Mouse (Mus musculus) gastrocnemius, postnatal 36 days (tissue): ENCODE results near the gene Slpi. TPM values are rescaled to one million over a fixed set of nuclear protein-coding genes. Genes with fewer than 3 reads are reported as not detected.
A peak's percentile ranks its signal among the peaks of the same experiment; 100 is the strongest.

ENCODE experiments used
- DNase-seq, 2 experiments: peaks; one replicate each; pipeline ENCODE4 v3.0.0; 2022
- intact Hi-C: fragments of 180-260 bp; cut with DNase I; formaldehyde crosslinking; loops from one replicate; pipeline ENCODE4 v1.15.1; 2025
- total RNA-seq, 2 experiments: library from RNA; stranded (reverse); gene quantifications; 2 replicates each; pipeline ENCODE4 v1.2.3; 2021

Slpi gene
- total RNA-seq, 2 experiments from 2014 or later: 1.1 TPM; not detected in 1

DNA sequence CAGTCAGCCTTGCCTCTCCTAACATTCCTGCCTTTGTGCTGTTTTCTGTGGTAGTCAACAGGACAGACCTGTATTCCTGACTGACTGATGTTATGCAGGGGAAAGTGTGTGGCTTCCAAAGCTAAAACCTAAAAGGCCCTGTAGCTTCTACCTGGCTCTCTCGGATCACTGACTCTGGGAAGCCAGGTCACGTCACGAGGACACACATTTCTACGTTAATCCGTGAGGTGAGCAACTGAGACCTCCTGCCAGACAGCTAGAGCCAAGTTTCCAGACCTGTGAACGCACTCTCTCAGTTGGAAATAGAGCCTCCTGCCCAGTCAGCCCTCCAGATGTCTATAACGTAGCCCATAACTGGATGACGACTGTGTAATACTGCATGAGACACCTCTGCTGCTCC, 33.1 kb upstream of the Slpi start:
- intact Hi-C loops: no loop called here
- no peak for DNase-seq

DNA sequence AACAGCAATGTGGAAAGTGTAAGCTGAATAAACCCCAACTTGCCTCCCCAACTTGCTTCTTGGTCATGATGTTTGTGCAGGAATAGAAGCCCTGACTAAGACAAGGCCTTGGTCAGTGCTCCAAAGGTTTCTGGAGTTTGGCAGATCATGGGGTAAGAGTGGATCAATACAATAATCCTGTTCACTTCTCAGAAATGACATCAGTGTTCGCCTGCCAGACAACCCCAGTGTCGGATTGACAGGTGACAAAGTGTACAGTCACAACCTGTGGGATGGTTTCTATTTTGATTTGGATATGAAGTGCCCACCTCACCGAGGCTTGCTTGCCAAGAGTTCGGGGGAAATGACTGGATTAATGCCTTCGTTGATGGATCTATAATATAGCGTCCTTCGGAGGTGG, 32.4 kb upstream of the Slpi start:
- no peak for DNase-seq
- intact Hi-C loops: no loop called here

DNA sequence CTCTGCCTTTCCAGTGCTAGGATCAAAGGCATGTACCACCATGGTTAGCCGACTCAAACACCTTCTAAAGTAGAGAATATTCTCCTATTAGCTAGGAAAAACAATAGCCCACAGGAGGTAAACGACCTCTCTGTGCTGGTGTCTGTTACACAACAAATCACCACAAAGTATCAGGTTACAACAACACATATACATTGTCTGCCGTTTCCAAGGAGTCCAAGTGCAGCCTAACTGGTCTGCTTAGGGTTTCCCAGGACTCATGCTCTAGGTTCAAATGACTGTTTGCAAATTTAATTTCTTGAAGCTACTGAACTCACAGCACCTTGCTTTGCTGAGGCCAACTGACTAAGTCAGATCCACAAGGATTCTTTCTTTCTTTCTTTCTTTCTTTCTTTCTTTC, 30.6 kb upstream of the Slpi start:
- DNase-seq: no peak
- intact Hi-C loops: no loop called here

DNA sequence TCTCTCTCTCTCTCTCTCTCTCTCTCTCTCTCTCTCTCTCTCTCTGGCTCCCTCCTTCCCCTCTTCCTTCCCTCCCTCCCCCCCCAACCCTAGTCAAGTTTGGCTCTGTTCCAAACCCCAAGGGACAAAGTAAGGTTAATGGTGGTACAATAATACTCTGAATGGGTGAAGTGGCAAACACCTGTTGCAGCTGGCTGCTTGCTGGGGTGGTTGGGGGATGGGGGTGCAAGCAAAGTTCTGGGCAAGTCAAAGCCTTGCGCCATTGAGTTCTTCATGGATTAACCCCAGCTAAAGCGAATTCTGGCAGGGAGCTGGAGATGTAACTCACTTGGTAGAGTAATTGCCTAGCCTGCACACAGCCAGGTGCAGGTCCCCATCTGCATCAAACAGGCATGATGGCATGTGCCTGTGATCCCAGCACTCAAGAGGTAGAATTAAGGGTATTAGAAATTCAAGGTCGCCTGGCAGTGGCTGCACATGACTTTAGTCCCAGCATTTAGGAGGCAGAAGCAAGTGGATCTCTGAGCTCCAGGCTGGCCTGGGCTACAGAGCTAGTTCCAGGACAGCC, 29.5 kb upstream of the Slpi start:
- DNase-seq: no peak
- intact Hi-C loops: no loop called here

DNA sequence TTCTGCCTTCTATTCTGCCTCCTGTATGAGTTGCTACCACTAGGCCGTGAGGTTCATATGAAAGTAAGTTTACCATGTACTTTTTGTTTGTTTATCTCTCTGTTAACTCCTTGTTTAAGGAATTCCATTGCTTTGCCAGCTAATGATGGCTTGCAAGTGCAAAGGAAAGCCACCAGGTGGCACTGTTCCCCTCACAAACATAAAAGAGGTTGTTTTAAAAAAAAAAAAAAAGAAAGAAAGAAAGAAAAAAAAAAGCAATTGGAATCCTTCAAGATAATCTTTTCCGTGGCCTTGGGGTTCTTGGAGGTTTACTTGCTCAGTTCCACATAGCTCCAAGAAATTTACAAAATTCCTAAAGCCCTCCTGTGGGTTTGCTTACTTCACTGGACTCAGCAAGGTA, 28.3 kb upstream of the Slpi start:
- intact Hi-C loops: loop anchor here (1.0 to 2.0 kb wide), 2 partner anchors 42 to 104 kb away; no protein-coding TSS in a partner anchor
- no peak for DNase-seq

DNA sequence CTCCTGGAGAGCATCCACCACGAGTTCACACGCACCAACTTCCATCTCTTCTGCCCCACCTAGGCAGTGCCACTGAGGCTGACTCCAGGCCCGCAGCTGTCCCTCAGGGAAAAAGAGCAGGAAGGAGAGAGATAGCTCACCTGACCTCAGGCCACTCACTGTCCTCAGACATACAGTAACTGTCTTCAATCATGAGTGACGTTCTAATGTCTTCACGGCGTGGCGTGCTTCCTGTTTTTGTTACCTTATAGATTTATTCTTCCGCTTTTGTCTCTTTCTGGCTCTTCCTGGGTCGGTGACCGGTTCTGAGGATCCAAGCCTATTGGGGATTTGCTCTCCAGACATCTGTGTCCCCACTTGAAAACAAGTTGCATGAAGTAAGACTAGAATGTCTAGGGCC, 25.7 kb upstream of the Slpi start:
- no peak for DNase-seq
- intact Hi-C loops: no loop called here

DNA sequence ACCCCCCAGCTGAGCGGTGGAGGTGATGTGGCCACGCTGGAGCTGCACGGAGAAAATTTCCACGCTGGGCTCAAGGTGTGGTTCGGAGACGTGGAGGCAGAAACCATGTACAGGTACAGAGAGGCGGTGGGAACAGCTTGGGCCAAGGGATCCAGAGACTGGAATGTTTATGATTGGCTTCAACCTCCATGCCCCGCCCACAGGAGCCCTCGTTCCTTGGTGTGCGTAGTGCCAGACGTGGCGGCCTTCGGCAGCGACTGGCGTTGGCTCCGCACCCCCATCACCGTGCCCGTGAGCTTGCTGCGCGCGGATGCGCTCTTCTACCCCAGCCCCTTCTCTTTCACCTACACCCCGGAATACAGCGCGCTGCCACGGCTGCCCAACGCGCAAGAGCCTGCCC, 25.3 kb upstream of the Slpi start:
- no peak for DNase-seq
- intact Hi-C loops: no loop called here

DNA sequence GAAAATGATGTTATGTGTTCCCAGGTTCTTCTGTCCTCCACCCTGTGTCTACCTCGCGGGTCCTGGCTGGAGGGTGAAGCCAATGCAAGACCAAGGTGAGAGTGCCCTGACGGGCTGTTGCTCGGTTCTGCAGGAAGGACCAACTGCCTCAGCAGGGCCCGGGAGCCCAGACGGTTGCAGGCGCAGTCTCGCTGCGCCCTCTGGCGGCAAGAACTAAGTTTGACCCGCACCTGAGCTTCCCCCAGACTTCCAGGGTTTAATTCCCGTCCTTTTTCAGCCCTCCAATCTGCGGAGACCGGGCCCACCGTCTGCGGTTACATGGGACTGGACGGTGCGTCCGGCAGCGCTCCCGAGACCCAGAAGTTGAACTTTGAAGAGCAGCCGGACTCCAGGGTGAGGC, 18.8 kb upstream of the Slpi start:
- intact Hi-C loops: loop anchor here (5.0 kb wide), 1 partner anchor 305 kb away; no protein-coding TSS in a partner anchor
- DNase-seq: peak; percentile 44 to 58

DNA sequence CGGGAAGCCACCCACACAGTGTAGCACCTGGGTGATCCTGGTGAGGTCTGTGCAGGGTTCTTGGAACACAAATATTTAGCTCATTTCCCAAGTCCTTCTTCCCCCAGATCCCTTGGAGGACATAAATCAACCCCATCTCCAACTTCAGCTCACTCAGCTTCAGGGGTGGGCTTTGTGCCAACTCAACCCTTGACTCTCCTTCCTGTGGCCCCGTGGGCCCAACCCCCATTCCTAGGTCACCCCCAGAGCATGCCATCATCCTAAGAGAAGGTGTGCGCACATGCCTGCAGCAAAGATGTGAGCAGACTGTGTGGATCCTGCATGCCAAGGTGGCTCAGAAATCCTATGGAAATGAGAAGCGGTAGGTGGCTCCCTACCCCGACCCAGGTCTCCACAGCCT, 16.6 kb upstream of the Slpi start:
- DNase-seq: no peak
- intact Hi-C loops: loop anchor here (5.0 kb wide), 1 partner anchor 303 kb away; no protein-coding TSS in a partner anchor

DNA sequence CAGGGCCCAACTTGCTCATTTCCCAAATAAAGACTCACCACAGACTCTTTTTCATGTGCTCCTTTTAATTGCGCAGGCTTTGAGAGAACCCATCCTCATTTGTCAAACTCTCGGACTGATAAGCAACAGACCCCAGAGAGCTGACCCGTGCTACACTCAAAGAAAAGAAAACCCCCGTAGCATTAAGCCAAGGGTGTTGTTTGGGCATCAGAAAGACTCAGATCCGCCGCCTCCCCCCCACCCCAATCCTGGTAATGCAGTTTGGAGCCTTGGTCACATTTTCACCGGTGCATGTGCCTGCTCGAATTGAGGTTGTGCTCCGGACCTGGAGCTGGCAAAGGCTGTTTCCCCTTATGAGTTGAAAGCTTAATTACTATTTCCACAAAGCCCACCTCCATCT, 16.2 kb upstream of the Slpi start, which contains the start of gene Matn4:
Gene Matn4 (minus strand): TSS at position 101 of the 400 bp plus-strand sequence.
- no peak for DNase-seq
- intact Hi-C loops: loop anchor here (5.0 kb wide), 1 partner anchor 303 kb away; no protein-coding TSS in a partner anchor

DNA sequence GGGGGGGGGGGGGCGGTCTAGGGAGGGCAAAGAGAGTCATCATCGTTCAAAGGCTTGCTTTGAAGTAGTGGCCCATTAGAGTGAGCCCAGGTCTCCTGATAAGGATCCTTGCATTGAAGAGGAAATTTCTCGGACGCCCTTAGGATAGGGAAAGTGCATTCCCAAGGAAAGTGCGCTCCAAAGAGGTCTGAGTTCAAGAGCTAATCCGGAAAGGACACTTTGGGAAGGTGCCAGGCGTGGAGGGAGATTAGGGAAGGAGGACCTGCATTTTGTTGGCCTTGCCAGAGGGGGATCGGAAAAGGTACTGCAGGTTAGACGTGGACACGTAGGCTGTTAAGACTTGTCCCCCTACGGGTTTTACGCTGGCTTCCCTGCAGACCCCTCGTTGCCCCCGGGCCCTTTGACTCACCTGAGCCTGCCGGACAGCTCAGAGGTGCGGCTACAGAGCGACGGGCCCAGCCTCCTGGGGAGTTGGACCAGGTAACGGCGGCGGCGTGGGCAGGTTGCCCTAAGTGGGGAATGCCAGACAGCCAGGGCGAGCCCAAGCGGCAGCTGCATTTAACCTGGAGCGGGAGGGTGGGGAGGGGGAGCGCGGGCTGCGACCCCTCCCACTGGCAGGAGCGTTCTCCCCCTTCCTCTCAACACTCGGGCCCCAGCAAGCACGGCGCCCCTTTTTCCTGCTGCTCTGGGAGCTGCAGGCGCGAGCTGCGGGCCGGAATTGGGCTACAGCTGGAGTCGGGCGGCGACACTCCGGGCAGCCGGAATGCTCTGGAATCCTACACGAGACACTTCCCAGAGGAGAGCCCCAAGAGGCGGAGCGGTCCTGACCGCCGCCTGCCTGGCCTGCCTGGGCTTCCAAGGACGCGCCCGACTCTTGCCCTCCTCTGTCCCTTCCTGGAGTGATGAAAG, 15.4 kb upstream of the Slpi start:
- peak; percentile 45 to 46 for DNase-seq
- intact Hi-C loops: loop anchor here (5.0 kb wide), 2 partner anchors 118 to 633 kb away; no protein-coding TSS in a partner anchor

DNA sequence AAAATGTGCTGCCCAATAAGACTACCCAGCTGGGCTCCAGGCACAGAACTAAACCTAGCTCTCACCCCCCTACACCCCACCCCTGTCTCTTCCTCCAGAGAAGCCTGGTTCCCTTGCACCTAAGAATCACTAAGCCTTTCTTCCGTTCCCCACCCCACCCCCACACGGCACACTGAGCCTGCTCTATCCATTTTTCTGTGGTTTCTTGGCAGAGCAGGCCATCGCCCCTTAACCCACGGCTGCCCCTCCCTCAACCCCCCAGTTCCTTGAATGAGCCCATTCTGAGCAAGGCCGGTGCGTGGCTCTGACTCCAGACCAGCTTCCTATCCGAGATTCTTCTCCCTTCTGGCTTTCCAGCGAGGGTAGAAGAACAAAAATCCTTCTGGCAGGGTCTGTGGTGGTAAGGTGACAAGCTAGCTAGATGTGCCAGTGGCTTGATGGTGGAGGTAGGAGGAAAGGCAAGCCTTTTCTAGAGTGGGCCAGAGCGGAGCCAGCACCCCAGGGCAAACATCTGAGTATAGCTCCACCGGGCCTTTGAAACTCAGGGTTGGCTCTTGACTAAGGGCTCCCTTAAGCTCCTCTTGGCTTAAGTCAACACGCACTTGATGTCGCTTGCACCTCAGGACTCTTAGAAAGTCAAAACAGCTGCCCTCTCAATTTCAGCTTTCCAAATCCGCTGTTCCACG, 14.6 kb upstream of the Slpi start:
- no peak for DNase-seq
- intact Hi-C loops: loop anchor here (5.0 kb wide), 2 partner anchors 119 to 634 kb away; no protein-coding TSS in a partner anchor

DNA sequence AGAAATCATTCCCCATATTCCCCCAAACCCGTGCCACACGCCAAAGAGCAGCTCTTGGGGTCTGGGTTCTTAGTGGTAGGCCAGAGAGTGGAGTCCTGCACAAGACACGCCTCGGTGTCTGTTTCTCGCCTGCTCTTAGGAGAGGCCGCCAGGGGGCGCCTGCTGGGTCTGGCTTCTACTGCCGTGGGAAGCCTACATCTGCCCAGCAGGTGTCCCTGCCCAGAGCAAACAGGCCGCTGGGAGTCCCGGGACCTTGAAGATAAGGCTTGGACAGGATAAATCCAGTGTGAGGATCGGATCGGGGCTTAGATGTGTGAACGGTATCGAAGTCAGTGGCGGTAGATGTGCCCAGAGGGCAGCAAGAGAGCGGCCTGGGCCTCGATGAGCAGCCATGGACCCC, 14.0 kb upstream of the Slpi start, which contains the start of gene Rbpjl:
Gene Rbpjl (plus strand): TSS at position 236 of the 400 bp plus-strand sequence.
- DNase-seq: peak; percentile 64 to 72
- intact Hi-C loops: loop anchor here (5.0 kb wide), 2 partner anchors 119 to 634 kb away; no protein-coding TSS in a partner anchor

DNA sequence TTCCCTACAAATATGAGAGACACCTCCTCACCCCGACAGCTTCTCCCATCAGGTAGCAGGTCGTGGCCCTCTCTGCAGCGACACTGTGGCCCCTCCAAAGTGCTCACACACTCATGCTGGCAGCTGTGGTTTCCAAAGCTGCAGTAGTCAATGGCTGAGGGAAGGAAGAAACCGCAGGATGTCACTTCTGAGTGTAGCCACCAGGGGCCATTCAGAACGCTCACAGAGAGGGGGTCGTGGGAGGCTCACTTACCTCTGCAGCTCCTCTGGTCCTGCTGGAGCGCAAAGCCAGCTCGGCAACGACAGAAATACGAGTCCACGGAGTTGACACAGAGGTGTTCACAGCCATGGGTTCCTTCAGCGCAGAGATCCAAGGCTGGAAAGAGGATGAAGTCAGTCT, 8.0 kb upstream of the Slpi start:
- no peak for DNase-seq
- intact Hi-C loops: no loop called here

DNA sequence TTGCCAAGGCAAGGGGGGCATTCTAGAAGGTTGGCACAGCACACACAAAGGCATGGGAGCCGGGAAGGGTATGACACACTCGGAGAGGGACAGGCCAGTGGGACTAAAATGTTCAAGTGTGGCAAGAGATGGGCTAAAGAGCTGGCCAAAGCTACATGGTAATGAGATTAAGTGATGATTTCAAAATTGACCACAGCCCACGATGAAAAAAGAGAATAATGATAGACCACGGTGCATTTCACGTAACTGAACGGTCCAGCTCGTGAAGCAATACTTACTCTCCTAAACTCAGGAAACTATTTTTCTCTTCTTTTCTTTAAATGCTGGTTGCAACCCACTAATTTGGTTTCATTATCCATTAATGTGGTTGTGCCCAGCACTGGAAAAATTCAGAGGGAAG, 7.2 kb upstream of the Slpi start:
- DNase-seq: no peak
- intact Hi-C loops: no loop called here

DNA sequence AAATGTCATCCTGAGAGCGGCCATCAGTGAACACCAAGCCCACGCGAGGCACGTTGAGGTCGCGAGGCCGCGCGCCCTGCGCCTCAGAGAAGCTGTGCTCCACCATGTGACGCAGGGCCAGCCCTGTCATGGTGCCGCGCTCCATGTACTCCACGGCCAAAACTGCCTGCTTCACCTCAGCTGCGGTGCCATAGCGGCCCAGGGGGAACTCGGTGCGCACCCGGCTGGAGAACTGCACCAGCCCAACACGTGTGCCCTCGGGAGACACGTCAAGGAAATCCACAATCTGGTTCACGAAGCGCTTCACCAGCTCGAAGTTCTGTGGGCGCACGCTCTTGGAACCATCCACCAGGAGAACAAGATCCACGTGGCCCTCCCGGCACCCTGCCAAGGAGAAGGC, 4.2 kb upstream of the Slpi start:
- no peak for DNase-seq
- intact Hi-C loops: no loop called here

DNA sequence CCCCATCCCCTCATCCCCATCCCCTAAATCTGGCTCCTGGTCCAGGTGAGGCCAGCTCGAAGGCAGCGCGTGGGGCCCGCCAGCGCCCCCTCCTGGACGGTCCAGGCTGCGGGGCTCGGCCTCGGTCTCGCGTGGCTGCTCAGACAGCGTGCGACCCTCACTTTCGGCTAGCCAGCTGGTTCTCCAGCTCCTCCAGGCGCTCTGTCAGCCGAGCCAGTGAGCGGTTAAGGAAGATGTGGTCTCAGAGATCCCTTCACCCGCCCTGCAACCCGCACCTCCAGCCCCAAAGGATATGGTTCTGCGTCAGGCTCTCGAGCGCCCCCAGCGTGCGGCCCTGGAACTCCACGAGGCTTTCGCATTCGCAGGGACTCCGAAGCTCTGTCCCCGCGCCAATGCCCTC, 604 bp upstream of the Slpi start:
- peak; percentile 68 to 70 for DNase-seq
- intact Hi-C loops: no loop called here

DNA sequence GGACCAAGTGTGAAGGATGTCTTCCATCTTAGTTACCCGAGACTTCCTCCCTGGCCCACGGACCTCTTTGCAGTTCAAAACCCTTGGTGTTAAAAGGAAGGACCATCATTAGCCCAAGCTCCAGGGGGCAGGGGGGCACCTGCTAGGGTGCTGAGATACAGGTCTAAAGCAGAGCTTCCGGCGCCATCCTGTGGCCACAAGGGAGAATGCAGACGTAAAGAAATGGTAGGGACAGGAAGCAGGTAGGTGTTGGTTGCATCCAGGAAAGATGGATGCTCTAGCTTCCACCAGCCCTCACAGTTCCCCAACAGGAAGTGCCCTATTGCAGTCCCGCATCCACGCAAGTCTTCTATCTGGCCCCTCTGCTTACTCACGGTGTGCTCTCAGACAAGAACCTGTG, 1.9 kb downstream of the Slpi start:
- DNase-seq: no peak
- intact Hi-C loops: no loop called here

DNA sequence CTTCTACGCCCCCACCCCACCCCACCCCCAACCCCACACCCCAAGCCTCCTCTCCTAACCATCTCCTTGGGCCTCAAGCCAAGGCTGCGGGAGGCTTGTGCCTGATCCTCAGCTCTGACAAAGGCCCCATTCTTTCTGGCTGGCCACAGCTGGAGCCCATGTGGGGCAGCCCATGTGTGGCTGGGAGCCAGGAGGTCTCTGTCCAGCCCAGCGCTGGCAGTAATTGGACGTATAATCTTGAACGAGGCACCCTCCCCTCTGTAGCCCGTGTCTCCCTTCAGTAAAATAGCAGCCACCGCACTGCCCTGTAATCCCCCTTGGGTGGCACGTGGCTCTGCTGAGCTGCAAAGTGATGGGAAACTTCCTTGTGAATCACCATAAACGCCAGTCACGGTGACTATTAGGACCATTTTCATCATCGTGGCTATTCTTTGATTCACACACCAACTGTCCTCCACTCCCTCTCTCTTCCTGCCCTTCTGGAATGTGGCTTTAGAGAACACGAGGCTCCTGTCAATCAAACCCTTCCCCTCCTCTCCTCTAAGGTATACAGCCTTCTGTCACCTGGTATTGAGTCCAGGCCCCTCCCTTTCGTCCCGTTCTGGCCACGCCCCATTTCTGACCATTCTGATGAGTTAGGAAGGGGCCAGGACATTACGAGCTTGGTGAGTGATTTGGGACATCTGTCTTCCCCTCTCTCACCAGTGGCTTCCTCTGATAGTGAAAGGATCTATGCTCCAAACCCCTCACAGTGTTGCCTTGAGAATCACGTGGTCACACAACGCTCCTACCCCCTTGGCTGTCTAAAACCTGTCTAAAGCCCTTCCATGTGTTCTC, 2.8 kb downstream of the Slpi start:
- intact Hi-C loops: no loop called here
- DNase-seq: no peak
